Mouse (Mus musculus): ENCODE data around the gene Ric3.

GRCm38 (mm10) chr7:109003653-109004052 lies 79.5 kb downstream of the Ric3 start:
- TF ChIP-seq EP300 (optimal IDR thresholded peaks at IDR 0.05) (no peak), CTCF (IDR thresholded peaks at IDR 0.05; ENCODE audit: low read depth) (no peak)
